Mouse (Mus musculus) hindbrain, embryonic 14.5 days (tissue): Measurements from ENCODE around the gene Gpr162. TPM values are rescaled to one million over a fixed set of nuclear protein-coding genes. Genes with fewer than 3 reads are reported as not detected.
A peak's percentile ranks its signal among the peaks of the same experiment; 100 is the strongest.

ENCODE experiments used
- ATAC-seq: fragments of 200-750 bp; cut with Nextera tagmentation; 2 replicates; pipeline ENCODE4 v1.8.0; 2017; ENCODE audit warnings: moderate number of reproducible peaks, mild to moderate bottlenecking, moderate TSS enrichment, moderate library complexity; ENCODE audit not compliant: low FRiP score
- DNase-seq: peaks from one replicate; pipeline ENCODE4 v3.0.0-alpha.2; 2015; ENCODE audit warnings: low spot score
- H3K27ac ChIP-seq: fragments of 300-500 bp; sonication (generic); 2 replicates; pipeline ENCODE4 v1.5.1; 2014; ENCODE audit warnings: mild to moderate bottlenecking, moderate library complexity
- H3K27me3 ChIP-seq: fragments of 300-500 bp; sonication (generic); 2 replicates; pipeline ENCODE4 v1.6.1; 2014; ENCODE audit warnings: mild to moderate bottlenecking, low read length, mixed read lengths; ENCODE audit not compliant: control insufficient read depth, insufficient read depth
- H3K36me3 ChIP-seq: fragments of 300-500 bp; sonication (generic); replicated peaks from 2 replicates; pipeline ENCODE4 v1.6.1; 2014; ENCODE audit not compliant: control insufficient read depth, insufficient read depth
- H3K4me1 ChIP-seq: fragments of 300-500 bp; sonication (generic); replicated peaks from 2 replicates; pipeline ENCODE4 v1.6.1; 2014; ENCODE audit warnings: antibody characterized with exemption, low read length, mixed read lengths; ENCODE audit not compliant: control insufficient read depth, insufficient read depth
- H3K4me2 ChIP-seq: fragments of 300-500 bp; sonication (generic); replicated peaks from 2 replicates; pipeline ENCODE4 v1.6.1; 2014; ENCODE audit warnings: mild to moderate bottlenecking, moderate library complexity
- H3K4me3 ChIP-seq: fragments of 300-500 bp; sonication (generic); replicated peaks from 2 replicates; pipeline ENCODE4 v1.5.1; 2014; ENCODE audit warnings: mild to moderate bottlenecking, low read length
- H3K9ac ChIP-seq: fragments of 300-500 bp; sonication (generic); 2 replicates; pipeline ENCODE4 v1.6.1; 2014
- H3K9me3 ChIP-seq: fragments of 300-500 bp; sonication (generic); 2 replicates; pipeline ENCODE4 v1.6.1; 2016; ENCODE audit warnings: low read length; ENCODE audit not compliant: control insufficient read depth
- WGBS: fragments of 180-500 bp; shearing (Covaris S2); extraction: QIAGEN DNeasy Blood & Tissue Kit; methylation state at CpG from one replicate; pipeline ENCODE4 v1.1.7; 2014; 5-methylcytosine and 5-hydroxymethylcytosine counted together
- polyA plus RNA-seq: library from polyadenylated mRNA; unstranded; fragments of >200 nt; fragmentation: Nextera tagmentation; extraction: Ambion mirVana; gene quantifications from 2 replicates; pipeline ENCODE4 v1.2.1, GENCODE M21; 2014

The Gpr162 gene
- polyA plus RNA-seq, 1 experiment from 2014 or later = 16.6 TPM

DNA sequence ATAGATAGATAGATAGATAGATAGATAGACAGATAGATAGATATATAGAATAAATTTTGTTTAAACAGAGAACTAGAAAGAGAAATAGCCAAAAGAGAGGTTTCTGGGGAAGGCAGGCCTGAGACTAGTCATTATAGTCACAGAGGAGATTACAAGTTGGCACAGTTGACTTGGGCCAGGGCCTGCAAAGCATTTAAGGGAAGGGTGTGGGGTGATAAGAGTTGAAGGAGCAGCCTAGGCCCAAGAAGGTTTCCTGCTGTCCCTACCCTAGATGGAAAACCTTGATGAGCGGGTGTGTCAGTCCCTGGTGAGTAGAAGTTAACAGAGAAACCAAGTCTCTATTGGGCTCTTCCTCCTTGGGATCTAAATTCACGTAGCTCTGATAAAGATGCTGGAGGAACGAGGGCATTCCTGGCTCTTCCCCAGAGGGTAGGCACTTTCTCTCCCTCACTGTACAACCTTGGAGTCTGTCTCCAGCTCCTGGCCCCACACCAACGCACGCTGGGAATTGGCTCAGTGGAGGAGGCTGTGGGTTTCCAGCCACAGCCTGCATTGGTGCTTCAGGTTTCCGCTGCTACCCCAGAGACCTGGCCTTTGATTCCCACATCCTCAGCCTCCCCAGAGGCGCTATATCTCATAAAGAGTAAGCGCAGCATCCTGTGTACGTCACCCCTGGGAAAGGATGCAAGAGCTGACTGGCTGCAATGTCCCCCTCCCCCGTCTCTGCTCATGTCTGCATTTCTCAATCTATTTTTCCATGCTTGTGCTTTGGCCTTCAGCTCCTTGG lies 21.1 kb upstream of the Gpr162 start:
- Histone ChIP-seq H3K4me1 (no peaks in the 10 kb centered on the region), H3K27ac (no peak overlapping the region), H3K36me3 (no peaks in the 10 kb centered on the region), H3K4me2 (no peak overlapping the region), H3K27me3 (no peaks in the 10 kb centered on the region), H3K9me3 (no peaks in the 10 kb centered on the region), H3K4me3 (no peak overlapping the region), H3K9ac (no peak overlapping the region)
- WGBS = 72% methylated on average over 10 of the region's 10 CpGs
- ATAC-seq (no peak), DNase-seq (no peak)

DNA sequence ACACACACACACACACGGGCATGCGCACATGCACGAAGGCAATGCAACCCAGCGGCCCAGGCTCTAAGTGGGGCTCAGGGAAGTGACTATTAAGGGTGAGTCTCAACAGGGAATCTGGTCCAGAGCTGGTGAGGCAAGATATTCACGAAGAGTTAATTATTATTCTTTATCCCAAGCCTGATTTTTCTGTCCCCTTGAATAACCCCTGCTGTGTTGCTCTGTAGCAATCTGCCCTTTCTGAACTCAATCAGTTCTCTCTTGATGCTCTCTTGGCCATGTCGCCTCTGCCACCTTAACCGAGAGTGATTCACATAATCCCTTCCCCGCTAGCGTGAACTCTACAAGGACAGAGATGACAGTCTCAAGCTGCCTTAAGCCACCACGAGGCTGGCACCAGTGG lies 19.6 kb upstream of the Gpr162 start:
- no peak overlapping the region for H3K9ac ChIP-seq
- H3K4me1 ChIP-seq = no peaks in the 10 kb centered on the region
- DNase-seq (no peak), ATAC-seq (no peak)
- WGBS = 68% methylated on average over 10 of the region's 10 CpGs
- no peak overlapping the region for H3K27ac ChIP-seq
- H3K36me3 ChIP-seq = no peaks in the 10 kb centered on the region
- H3K27me3 ChIP-seq = no peaks in the 10 kb centered on the region
- H3K9me3 ChIP-seq = no peaks in the 10 kb centered on the region
- H3K4me2 ChIP-seq = no peak overlapping the region
- H3K4me3 ChIP-seq = no peak overlapping the region

DNA sequence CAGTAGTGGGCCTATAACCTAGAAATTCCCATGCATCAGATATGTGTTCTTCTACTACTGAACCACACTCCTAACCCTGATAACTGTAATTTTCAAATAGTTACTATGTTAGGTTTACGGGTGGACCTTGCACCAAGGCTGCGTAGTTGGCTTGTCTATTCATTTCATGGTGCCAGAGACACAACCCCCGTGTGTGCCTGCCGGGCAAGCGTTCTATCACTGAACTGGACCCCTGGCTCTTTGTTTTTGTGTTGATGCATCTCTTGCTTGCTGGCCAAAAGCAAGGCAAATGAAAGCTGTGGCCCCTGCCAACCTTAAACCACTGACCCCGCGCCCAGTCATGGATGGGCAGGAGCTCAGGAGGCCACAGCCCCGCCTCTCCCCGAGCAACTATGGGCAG lies 18.0 kb upstream of the Gpr162 start:
- no peak for ATAC-seq
- H3K27ac ChIP-seq = no peak overlapping the region
- H3K9ac ChIP-seq = no peak overlapping the region
- WGBS = 94% methylated on average over 9 of the region's 9 CpGs
- H3K4me1 ChIP-seq = no peaks in the 10 kb centered on the region
- no peaks in the 10 kb centered on the region for H3K36me3 ChIP-seq
- H3K27me3 ChIP-seq = no peaks in the 10 kb centered on the region
- H3K4me3 ChIP-seq = no peak overlapping the region
- no peaks in the 10 kb centered on the region for H3K9me3 ChIP-seq
- DNase-seq = no peak
- no peak overlapping the region for H3K4me2 ChIP-seq

DNA sequence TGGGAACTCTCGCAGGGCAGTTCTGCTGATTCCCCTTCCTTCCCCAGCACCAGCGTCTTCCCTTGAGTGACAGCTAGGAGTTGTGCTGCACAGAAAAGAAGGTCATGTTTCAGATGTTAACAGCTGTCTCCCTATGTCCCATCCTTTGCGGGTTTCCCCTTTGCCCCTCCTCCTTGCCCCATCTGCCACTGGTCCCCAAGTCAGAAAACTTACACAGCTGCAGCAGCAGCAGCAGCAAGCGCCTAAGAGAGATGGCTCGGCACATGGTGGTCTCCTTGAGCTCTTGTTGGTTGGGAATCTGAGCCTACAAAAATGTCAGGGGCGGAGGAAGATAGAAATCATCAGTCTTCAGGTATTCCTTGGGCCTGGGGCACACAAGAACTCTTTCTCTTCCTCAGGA lies 15.6 kb upstream of the Gpr162 start:
- Histone ChIP-seq H3K27ac (no peak overlapping the region), H3K4me2 (no peak overlapping the region), H3K9me3 (no peaks in the 10 kb centered on the region), H3K4me3 (no peak overlapping the region), H3K4me1 (no peaks in the 10 kb centered on the region), H3K36me3 (no peaks in the 10 kb centered on the region), H3K9ac (no peak overlapping the region), H3K27me3 (no peaks in the 10 kb centered on the region)
- WGBS = 63% methylated on average over 6 of the region's 6 CpGs
- ATAC-seq = no peak
- DNase-seq = no peak

DNA sequence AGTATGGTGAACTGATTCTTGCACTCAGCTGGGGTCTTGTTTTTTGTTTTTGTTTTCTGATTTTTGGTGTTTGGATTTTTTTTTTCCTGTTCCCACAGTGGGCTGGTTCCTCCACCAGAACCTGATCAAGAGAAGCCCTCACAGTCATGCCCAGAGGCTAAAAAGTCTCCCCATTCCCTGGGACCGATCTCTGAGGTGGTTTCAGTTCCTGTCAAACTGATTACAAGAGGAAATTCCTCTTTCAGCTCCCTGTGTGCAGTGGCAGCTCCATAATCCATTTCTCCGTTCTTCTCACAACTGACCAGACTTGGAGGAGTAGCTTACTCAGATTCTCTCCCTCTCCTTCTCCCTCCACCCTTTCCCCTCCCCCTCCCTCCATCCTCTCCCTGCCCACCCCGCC lies 10.6 kb upstream of the Gpr162 start:
- Histone ChIP-seq H3K9me3 (no peaks in the 10 kb centered on the region), H3K4me3 (no peak overlapping the region), H3K4me1 (no peaks in the 10 kb centered on the region), H3K27ac (no peak overlapping the region), H3K36me3 (no peaks in the 10 kb centered on the region), H3K9ac (no peak overlapping the region), H3K27me3 (no peaks in the 10 kb centered on the region), H3K4me2 (no peak overlapping the region)
- no peak for DNase-seq
- WGBS = 64% methylated on average over 2 of the region's 3 CpGs
- no peak for ATAC-seq

DNA sequence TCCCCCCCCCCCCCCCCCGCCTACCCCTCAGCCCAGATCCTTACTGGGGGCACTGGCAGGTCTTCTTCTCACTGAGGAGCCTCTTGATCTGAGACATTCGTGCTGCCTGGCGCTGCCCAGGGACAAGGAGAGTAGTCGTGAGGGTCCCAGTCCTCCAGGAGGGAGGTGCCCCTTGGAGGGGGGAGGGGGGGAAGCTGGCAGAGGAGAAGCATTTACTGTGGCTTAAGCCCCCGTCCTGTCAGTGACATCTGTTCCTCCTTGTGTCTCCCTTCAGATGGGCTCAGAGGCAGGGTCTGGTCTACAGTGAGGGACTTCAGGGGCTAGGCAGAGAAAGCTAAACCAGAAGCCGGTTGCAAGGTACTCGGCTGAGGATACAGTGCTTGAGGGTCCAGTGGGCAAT lies 2.8 kb upstream of the Gpr162 start:
- H3K36me3 ChIP-seq = no peaks in the 10 kb centered on the region
- WGBS = 62% methylated on average over 6 of the region's 7 CpGs
- ATAC-seq = no peak
- no peak overlapping the region for H3K4me3 ChIP-seq
- H3K4me1 ChIP-seq = peaks cover 21% of the 10 kb centered on the region
- no peak overlapping the region for H3K27ac ChIP-seq
- H3K9ac ChIP-seq = 0 out of 2 replicates have a peak overlapping the region, but pooled peaks have one; percentile 11
- no peak for DNase-seq
- no peak overlapping the region for H3K4me2 ChIP-seq
- no peaks in the 10 kb centered on the region for H3K27me3 ChIP-seq
- H3K9me3 ChIP-seq = no peaks in the 10 kb centered on the region

DNA sequence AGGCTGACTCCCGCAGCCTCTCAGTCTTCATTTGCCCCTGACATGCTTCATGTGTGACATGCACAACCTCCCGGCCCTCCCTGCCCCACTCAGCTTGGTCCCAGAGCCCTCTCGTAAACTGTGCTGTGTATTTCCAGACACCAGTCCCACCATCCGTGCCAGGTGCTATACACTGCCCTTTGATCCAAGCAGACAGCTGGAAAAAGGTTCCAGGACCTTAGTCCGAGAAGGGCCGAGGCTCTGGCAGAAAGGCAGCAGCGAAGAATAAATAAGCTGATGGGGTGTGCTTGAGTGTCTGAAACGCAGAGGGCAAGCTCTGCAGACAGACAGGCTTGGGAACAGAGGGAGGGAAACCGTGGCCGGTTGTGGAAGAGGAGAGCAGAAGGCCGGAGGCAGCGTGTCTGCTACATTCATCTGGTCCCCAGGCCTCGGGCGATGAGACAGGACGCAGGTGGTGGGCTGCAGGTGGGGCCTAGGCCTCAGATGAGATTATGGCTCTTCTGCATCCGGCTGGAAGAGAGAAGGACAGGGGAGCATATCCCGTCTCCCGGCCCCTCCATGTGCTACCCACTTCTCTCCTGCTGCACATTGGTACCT lies 2.1 kb upstream of the Gpr162 start:
- Histone ChIP-seq H3K9ac (peak overlapping the region; percentile 16), H3K36me3 (no peaks in the 10 kb centered on the region; the same call in 1 of the 2 replicates), H3K4me3 (no peak overlapping the region), H3K9me3 (no peaks in the 10 kb centered on the region), H3K4me1 (peaks cover 28% of the 10 kb centered on the region), H3K4me2 (no peak overlapping the region), H3K27me3 (no peaks in the 10 kb centered on the region), H3K27ac (no peak overlapping the region)
- DNase-seq (no peak), ATAC-seq (no peak)
- 54% methylated on average over 18 of the region's 18 CpGs for WGBS

DNA sequence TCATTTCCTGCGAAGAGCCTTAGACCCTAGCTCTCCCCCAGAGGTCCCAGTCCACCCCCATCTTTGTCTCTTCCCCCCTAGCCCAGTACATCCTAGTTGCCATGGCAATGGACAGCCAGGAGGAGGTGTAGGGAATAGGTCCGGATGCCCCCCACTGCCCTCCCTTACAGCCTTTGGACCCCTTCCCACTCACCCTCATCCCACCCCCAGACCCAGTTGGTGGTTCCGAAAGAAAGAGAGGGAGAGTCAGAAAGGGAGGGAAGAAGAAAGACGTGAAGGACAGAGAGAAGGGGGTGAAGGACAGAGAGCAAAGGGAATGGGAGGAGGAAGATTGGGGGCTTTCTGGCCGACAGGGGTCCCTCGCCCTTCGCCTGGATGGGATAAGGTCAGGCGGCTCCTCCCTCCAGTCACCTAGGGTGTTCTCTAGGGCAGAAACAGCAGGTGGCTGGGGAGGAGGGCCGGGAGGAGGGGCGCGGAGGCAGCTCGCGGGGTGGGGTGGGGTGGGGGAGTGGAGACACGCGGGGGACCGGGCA lies 592 bp downstream of the Gpr162 start:
- Histone ChIP-seq H3K4me3 (peak overlapping the region; percentile 62), H3K9ac (peak overlapping the region; percentile 92), H3K36me3 (peaks cover 12% of the 10 kb centered on the region; the same call in 1 of the 2 replicates), H3K27me3 (no peaks in the 10 kb centered on the region), H3K9me3 (no peaks in the 10 kb centered on the region), H3K4me2 (peak overlapping the region; percentile 64), H3K27ac (peak overlapping the region; percentile 91), H3K4me1 (peaks cover 44% of the 10 kb centered on the region)
- DNase-seq = no peak
- ATAC-seq = peak; percentile 37; the same call in 1 of the 2 replicates
- WGBS = 1% methylated on average over 16 of the region's 16 CpGs

DNA sequence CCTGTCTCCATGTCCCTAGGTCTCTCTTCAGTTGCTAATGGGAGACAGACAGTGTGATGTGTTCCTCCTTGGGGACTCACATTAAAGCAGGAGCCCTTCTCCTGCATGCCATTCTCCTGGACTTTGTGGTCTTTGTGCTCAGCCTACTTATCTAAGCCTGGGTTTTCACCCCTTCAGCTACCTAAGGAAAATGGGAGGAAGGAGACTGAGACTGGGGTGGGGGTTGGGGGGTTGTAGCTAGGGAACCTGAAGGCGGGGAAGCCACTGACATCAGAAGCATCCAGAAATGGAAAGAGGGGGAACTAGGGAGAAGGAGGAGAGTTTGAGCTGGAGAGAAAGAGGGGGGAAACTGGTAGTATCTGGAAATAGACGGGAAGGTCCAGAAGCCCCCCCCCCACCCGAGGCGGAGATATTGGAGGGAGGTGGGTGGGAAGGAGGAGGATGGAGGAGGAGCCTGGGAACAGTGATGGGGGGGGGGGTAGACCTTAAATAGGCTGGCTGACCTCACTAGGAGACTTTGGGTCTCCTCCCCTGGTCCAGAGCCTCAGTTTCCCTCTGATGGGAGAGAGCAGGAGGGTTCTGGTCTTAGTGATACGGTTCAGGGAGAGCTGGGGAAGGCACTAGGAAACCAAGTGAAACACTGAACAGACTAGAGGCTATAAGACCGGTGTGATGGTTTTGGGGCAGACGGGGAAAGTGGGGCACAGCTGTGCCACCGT lies 1.2 kb downstream of the Gpr162 start:
- H3K9me3 ChIP-seq = no peaks in the 10 kb centered on the region
- no peak for DNase-seq
- peak overlapping the region; percentile 91 for H3K27ac ChIP-seq
- H3K36me3 ChIP-seq = peaks cover 12% of the 10 kb centered on the region; the same call in 1 of the 2 replicates
- H3K4me2 ChIP-seq = peak overlapping the region; percentile 64
- H3K27me3 ChIP-seq = no peaks in the 10 kb centered on the region
- peaks cover 49% of the 10 kb centered on the region for H3K4me1 ChIP-seq
- 8% methylated on average over 8 of the region's 8 CpGs for WGBS
- ATAC-seq = peak; percentile 6; the same call in 1 of the 2 replicates
- peak overlapping the region; percentile 62 for H3K4me3 ChIP-seq
- H3K9ac ChIP-seq = peak overlapping the region; percentile 92
